Mouse (Mus musculus): ENCODE results near the gene Irx2. TPM values are rescaled to one million over a fixed set of nuclear protein-coding genes. Genes with fewer than 3 reads are reported as not detected.

The Irx2 gene
- polyA plus RNA-seq, 1 experiment from 2014 or later, result 15.3 TPM

DNA sequence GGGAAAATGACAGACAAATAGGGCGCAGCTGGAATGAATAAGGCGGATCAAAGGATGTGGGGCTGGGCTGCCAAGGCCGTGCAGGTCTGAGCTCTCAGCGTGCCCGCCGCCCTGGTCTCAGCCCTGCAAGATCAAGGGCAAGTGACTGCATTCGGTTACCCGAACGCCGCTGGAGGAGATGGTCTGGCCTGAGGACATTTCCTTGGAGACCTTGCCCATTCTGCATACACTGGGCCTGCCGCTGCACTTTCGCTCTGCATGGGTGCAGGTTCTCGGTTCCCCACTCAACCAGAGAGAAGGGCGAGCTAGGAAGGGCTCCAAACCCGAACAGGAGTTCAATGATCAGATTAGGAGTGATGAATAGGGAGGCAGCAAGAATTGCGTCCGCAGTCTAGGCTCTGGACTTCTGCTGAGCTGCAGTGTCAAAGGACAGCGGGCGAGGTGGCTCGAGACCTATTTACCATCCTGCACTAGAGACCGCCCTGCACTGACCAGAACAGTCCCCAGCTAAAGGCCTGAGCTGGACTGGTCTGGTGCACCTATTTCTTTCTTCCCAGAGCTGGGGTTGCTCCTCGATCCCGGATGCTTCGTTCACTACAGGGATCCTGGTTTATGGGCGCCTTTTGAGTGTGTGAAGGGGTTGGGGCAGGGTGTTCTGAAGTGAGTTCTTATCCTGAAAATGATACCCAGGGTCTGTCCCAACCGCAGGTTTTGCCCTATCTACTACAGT, 9.9 kb downstream of the Irx2 start:
- H3K27ac ChIP-seq (ENCODE audit: poor library complexity, severe bottlenecking), result no peak overlapping the region
- H3K36me3 ChIP-seq, result no peaks in the 10 kb centered on the region
- H3K9ac ChIP-seq, result no peak overlapping the region
- 6% methylated on average over 26 of the region's 26 CpGs for WGBS
- H3K4me2 ChIP-seq, result peak overlapping the region; percentile 75
- peaks cover 87% of the 10 kb centered on the region for H3K27me3 ChIP-seq (replicated peaks)
- no peak for ATAC-seq (ENCODE audit: insufficient number of reproducible peaks, low FRiP score)
- H3K4me3 ChIP-seq, result peak overlapping the region; percentile 49
- peaks cover 17% of the 10 kb centered on the region for H3K4me1 ChIP-seq (replicated peaks)
- H3K9me3 ChIP-seq (replicated peaks), result no peaks in the 10 kb centered on the region

DNA sequence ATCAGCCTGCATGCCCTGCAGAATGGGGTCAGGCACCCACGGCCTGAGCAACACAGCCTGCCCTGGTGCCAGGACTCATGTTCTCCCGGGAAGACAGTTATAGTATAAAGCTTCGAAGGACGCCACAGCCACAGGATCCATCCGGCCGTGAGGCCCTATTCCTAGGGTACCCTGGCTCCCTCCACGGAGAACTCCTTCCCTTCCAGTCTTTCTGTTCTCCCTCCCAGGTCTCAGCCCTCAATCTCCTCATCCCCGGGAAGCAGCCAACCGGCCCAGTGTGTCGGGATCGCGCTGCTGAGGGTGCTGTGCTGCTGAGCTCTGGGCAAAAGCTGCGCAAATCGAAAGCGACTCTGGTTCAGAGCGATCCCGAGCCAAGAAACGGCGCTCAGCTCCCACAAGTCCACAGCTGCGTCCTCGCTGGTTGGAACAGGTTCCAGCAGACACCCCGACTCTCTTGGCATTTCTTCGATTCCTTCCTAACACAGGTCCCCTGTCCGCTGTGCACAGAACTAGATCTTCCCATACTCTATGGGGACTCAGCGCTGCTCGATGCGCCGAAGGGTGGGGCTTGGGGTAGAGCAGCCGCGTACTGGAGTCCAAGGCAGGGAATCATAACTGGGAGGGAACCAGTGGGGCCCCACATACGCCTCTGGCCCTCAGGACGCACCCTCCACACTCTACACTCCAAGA, 11.0 kb downstream of the Irx2 start:
- Histone ChIP-seq H3K4me3 (peak overlapping the region; percentile 49), H3K4me1 (replicated peaks) (peaks cover 17% of the 10 kb centered on the region), H3K9ac (peak overlapping the region; percentile 45), H3K9me3 (replicated peaks) (no peaks in the 10 kb centered on the region), H3K4me2 (peak overlapping the region; percentile 75), H3K27ac (ENCODE audit: poor library complexity, severe bottlenecking) (no peak overlapping the region), H3K36me3 (no peaks in the 10 kb centered on the region), H3K27me3 (replicated peaks) (peaks cover 81% of the 10 kb centered on the region)
- WGBS, result under 1% methylated on average over 32 of the region's 32 CpGs
- ATAC-seq (ENCODE audit: insufficient number of reproducible peaks, low FRiP score), result 0 out of 2 replicates have a peak, but pooled peaks have one; percentile 26

DNA sequence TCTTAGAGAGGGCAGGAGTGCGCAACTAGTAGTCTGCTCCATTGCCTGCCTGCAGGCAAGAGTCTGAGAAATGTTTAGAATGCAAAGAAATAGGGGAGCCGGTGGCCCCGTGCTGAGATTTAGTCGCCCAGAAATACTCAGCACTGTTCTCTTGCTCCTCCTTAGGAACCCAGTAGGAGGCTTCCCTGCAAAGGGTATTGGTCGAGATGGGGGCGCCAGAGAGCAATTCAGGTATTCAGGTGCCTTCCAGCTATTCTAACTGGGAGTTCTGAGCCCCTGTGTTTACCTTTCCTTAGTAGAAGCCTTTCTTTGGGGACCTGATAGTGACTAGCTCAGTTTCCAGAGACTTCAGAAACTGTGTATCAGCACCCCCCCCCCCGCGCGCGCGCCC, 11.5 kb downstream of the Irx2 start:
- WGBS, result 3% methylated on average over 11 of the region's 11 CpGs
- H3K36me3 ChIP-seq, result no peaks in the 10 kb centered on the region
- peak overlapping the region; percentile 49 for H3K4me3 ChIP-seq
- no peak overlapping the region for H3K27ac ChIP-seq (ENCODE audit: poor library complexity, severe bottlenecking)
- H3K9me3 ChIP-seq (replicated peaks), result no peaks in the 10 kb centered on the region
- H3K4me2 ChIP-seq, result peak overlapping the region; percentile 75
- H3K27me3 ChIP-seq (replicated peaks), result peaks cover 80% of the 10 kb centered on the region
- peak overlapping the region; percentile 45 for H3K9ac ChIP-seq
- no peak for ATAC-seq (ENCODE audit: insufficient number of reproducible peaks, low FRiP score)
- peaks cover 17% of the 10 kb centered on the region for H3K4me1 ChIP-seq (replicated peaks)

DNA sequence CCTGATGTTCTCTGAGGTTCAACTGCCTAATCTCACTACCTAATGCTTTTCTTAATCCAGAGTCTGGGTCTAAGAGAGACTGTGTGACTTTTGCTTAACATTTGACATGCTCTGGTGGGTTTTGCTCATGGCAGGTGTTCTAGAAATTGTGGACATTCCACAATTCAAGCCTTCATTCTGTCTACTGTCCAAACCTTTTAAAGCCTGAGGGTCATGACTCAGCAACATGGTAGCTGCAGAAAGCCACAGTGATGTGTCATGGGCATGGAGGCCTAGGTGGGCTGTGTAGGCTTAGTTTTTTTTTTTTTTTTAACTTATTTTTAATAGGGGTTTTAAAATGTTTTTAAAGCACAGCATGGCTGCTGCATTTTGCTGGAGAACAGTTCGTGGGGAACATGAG, 27.8 kb downstream of the Irx2 start:
- 19% methylated on average over 1 of the region's 1 CpGs for WGBS
- ATAC-seq (ENCODE audit: insufficient number of reproducible peaks, low FRiP score), result no peak

DNA sequence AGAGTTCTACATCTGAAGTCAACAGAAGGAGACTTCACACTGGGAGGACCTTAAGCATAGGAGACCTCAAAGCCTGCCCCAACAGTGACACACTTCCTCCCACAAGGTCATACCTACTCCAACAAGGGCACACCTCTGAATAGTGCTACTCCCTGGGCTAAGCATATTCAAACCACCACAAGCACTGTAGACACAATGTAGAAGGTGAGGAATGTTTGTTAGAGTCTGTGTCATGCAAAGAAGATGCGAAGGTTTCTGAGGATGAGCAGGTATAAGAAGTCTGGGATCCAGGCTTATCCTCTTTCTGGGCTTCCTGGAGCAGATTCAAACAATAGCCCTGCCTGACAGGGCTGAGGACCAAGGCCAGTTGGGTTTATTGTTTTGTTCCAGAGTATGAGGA, 47.2 kb downstream of the Irx2 start:
- H3K9me3 ChIP-seq (replicated peaks), result no peaks in the 10 kb centered on the region
- ATAC-seq (ENCODE audit: insufficient number of reproducible peaks, low FRiP score), result no peak
- 81% methylated on average over 1 of the region's 1 CpGs for WGBS
- H3K9ac ChIP-seq, result no peak overlapping the region
- no peaks in the 10 kb centered on the region for H3K27me3 ChIP-seq (replicated peaks)
- H3K4me1 ChIP-seq (replicated peaks), result no peaks in the 10 kb centered on the region
- H3K27ac ChIP-seq (ENCODE audit: poor library complexity, severe bottlenecking), result no peak overlapping the region
- H3K4me3 ChIP-seq, result no peak overlapping the region
- no peaks in the 10 kb centered on the region for H3K36me3 ChIP-seq
- H3K4me2 ChIP-seq, result no peak overlapping the region

More for the DNA sequence above, 27.8 kb downstream of the Irx2 start:
- 0 out of 2 replicates have a peak, but pooled peaks cover 6% of the 10 kb centered on the region for H3K9me3 ChIP-seq (replicated peaks)
- H3K9ac ChIP-seq, result no peak overlapping the region
- no peak overlapping the region for H3K27ac ChIP-seq (ENCODE audit: poor library complexity, severe bottlenecking)
- H3K4me2 ChIP-seq, result no peak overlapping the region
- no peak overlapping the region for H3K4me3 ChIP-seq
- H3K4me1 ChIP-seq (replicated peaks), result no peaks in the 10 kb centered on the region
- 0 out of 2 replicates have a peak, but pooled peaks cover 8% of the 10 kb centered on the region for H3K27me3 ChIP-seq (replicated peaks)
- no peaks in the 10 kb centered on the region for H3K36me3 ChIP-seq
